Mouse (Mus musculus) 416B (cell line): ENCODE data around the gene Alox5ap.

Source experiments
- DNase-seq: peaks from one replicate; pipeline ENCODE4 v3.0.0; 2011; ENCODE audit warnings: low read depth

Alox5ap gene

GRCm38 (mm10) chr5:149264405-149264804, at the start of gene Alox5ap:
Alox5ap (plus strand) TSS chr5:149264767.
- DNase-seq: no peak

GRCm38 (mm10) chr5:149215540-149215939, 49.0 kb upstream of the Alox5ap start:
- no peak for DNase-seq

- DNase-seq: no peak
Measured at GRCm38 (mm10) chr5:149217524-149218357, 46.8 kb upstream of the Alox5ap start.

- peak; percentile 84 for DNase-seq
Measured at GRCm38 (mm10) chr5:149219493-149219892, 45.1 kb upstream of the Alox5ap start.

GRCm38 (mm10) chr5:149221355-149221754, 43.2 kb upstream of the Alox5ap start:
- DNase-seq: peak; percentile 53

GRCm38 (mm10) chr5:149224666-149225065, 39.9 kb upstream of the Alox5ap start:
- DNase-seq: no peak

GRCm38 (mm10) chr5:149228700-149229618, 35.6 kb upstream of the Alox5ap start:
- DNase-seq: peak; percentile 98

GRCm38 (mm10) chr5:149229619-149230339, 34.8 kb upstream of the Alox5ap start:
- DNase-seq: no peak

GRCm38 (mm10) chr5:149235002-149235401, 29.6 kb upstream of the Alox5ap start:
- peak; percentile 80 for DNase-seq

GRCm38 (mm10) chr5:149237221-149237950, 27.2 kb upstream of the Alox5ap start:
- DNase-seq: no peak

- no peak for DNase-seq
Measured at GRCm38 (mm10) chr5:149242467-149242866, 22.1 kb upstream of the Alox5ap start.

- DNase-seq: no peak
Measured at GRCm38 (mm10) chr5:149243053-149243452, 21.5 kb upstream of the Alox5ap start.

- peak; percentile 98 for DNase-seq
Measured at GRCm38 (mm10) chr5:149245391-149245964, 19.1 kb upstream of the Alox5ap start.

- DNase-seq: peak; percentile 99
Measured at GRCm38 (mm10) chr5:149245965-149246470, 18.5 kb upstream of the Alox5ap start.

GRCm38 (mm10) chr5:149247047-149247904, 17.3 kb upstream of the Alox5ap start:
- DNase-seq: peak; percentile 76

- peak; percentile 55 for DNase-seq
Measured at GRCm38 (mm10) chr5:149252303-149252702, 12.3 kb upstream of the Alox5ap start.

- DNase-seq: no peak
Measured at GRCm38 (mm10) chr5:149253491-149253890, 11.1 kb upstream of the Alox5ap start.

- peak; percentile 56 for DNase-seq
Measured at GRCm38 (mm10) chr5:149255522-149255921, 9.0 kb upstream of the Alox5ap start.

- DNase-seq: no peak
Measured at GRCm38 (mm10) chr5:149257518-149258281, 6.9 kb upstream of the Alox5ap start.
